Mouse (Mus musculus): Measurements from ENCODE around the gene Spag5. TPM values are rescaled to one million over a fixed set of nuclear protein-coding genes. Genes with fewer than 3 reads are reported as not detected.

Gene Spag5
- polyA plus RNA-seq, 1 experiment, result 46.1 TPM

DNA sequence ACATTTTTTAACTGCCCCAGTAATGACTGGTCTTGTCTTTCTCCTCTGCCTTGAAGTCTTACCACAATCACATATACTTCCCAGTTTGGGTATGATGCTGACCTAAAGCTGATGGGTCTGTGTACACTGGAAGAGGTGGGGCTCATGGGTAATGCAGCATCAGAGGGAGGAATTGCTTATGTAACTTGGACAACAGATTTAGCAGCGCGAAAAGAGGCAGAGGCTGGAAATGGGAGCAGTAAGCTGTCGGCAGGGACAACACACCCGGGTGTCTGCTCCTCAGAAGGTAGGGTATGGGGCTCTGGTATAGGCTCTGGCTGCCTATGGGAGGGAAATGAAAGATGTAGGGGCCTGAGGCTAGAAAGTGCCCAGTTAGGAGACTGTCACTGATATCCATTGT, 10.7 kb upstream of the Spag5 start, which contains the start of gene BC030499:
Gene BC030499, plus strand, starts transcription at position 188 of the 400 bp plus-strand sequence.
- Histone ChIP-seq H3K27me3 (ENCODE audit: control insufficient read depth, insufficient read depth, low read length) (no peaks in the 10 kb centered on the region), H3K4me3 (ENCODE audit: control insufficient read depth, insufficient read depth, low read length) (no peak within 1 kb of the TSS), H3K4me1 (replicated peaks; ENCODE audit: control insufficient read depth, insufficient read depth, low read length) (no peaks in the 10 kb centered on the region), H3K27ac (ENCODE audit: control insufficient read depth, insufficient read depth, low read length) (no peak within 1 kb of the TSS), H3K36me3 (ENCODE audit: control insufficient read depth, insufficient read depth, low read length) (peaks cover 60% of the 10 kb centered on the region)
- no peak for DNase-seq
- 93% methylated on average over 4 of the region's 4 CpGs for WGBS
- TF ChIP-seq CTCF (IDR thresholded peaks at IDR 0.05; ENCODE audit: borderline replicate concordance, control insufficient read depth, extremely low read depth, insufficient read depth, low read length, poor library complexity) (no peak), POLR2A (IDR thresholded peaks at IDR 0.05; ENCODE audit: control insufficient read depth, extremely low read depth, insufficient read depth, low read length, poor library complexity) (no peak)

DNA sequence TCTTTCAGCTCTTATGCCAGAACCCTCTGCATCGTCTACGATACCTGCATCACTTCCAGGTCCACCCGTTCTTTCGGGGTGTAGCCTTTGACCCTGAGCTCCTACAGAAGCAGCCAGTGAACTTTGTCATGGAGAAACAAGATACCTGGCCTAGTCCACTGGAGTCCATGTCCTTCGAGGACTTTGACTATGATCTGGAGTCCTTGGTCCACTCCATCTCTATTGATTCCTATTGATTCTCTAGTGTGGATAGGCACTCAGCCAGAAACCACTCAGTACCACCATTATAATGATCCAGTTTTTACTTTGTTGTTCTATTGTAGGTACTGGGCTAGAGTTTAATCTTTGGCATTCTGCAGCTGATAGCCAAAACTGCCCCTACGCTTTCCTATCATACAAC, 6.7 kb upstream of the Spag5 start:
- Histone ChIP-seq H3K4me1 (replicated peaks; ENCODE audit: control insufficient read depth, insufficient read depth, low read length) (no peaks in the 10 kb centered on the region), H3K36me3 (ENCODE audit: control insufficient read depth, insufficient read depth, low read length) (peaks cover 21% of the 10 kb centered on the region), H3K27ac (ENCODE audit: control insufficient read depth, insufficient read depth, low read length) (no peak overlapping the region), H3K27me3 (ENCODE audit: control insufficient read depth, insufficient read depth, low read length) (no peaks in the 10 kb centered on the region), H3K4me3 (ENCODE audit: control insufficient read depth, insufficient read depth, low read length) (no peak overlapping the region)
- TF ChIP-seq POLR2A (IDR thresholded peaks at IDR 0.05; ENCODE audit: control insufficient read depth, extremely low read depth, insufficient read depth, low read length, poor library complexity) (no peak), CTCF (IDR thresholded peaks at IDR 0.05; ENCODE audit: borderline replicate concordance, control insufficient read depth, extremely low read depth, insufficient read depth, low read length, poor library complexity) (no peak)
- no peak for DNase-seq
- WGBS, result 98% methylated on average over 6 of the region's 6 CpGs

DNA sequence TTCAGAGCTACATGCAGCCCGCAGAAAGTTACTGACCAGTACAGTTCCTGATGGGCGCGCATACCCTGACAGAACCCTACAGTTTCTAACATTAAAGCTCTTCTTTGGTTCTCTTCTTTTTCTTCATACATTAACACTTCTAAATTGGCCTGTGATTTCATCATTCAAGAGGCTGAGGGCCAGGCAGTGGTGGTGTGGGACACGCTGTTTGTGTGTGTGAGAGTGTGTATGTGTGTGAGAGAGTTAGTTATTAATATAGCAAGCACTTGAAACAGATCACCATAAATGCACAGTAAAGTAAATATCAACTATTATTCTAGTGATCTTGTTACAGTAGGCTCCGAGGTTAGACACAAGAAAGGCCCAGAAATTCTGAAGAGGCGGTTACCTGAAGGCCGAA, 412 bp upstream of the Spag5 start:
- Histone ChIP-seq H3K27me3 (ENCODE audit: control insufficient read depth, insufficient read depth, low read length) (no peaks in the 10 kb centered on the region), H3K27ac (ENCODE audit: control insufficient read depth, insufficient read depth, low read length) (no peak overlapping the region), H3K36me3 (ENCODE audit: control insufficient read depth, insufficient read depth, low read length) (peaks cover 10% of the 10 kb centered on the region; the same call in 1 of the 2 replicates), H3K4me1 (replicated peaks; ENCODE audit: control insufficient read depth, insufficient read depth, low read length) (peaks cover 6% of the 10 kb centered on the region), H3K4me3 (ENCODE audit: control insufficient read depth, insufficient read depth, low read length) (peak overlapping the region; percentile 34)
- WGBS, result 68% methylated on average over 7 of the region's 7 CpGs
- DNase-seq, result no peak
- TF ChIP-seq CTCF (IDR thresholded peaks at IDR 0.05; ENCODE audit: borderline replicate concordance, control insufficient read depth, extremely low read depth, insufficient read depth, low read length, poor library complexity) (no peak), POLR2A (IDR thresholded peaks at IDR 0.05; ENCODE audit: control insufficient read depth, extremely low read depth, insufficient read depth, low read length, poor library complexity) (no peak)

DNA sequence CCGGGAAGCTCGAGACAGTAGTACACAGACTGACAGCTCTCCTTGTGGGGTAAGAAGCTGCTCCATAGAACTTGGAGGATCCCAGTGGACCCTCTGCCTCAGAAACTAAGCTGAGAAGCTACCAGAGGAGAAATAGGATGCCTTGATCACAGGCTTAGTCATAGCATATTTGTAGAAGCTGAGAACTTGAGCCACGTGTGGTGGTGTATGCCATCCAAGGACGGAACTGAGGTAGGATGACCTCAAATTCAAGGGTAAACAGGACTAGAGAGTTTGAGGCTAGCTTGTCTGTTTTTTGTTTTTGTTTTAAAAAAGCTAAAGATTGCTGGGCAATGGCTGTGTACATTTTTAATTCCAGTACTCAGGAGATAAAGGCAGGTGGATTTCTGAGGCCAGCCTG, 3.9 kb downstream of the Spag5 start:
- Histone ChIP-seq H3K27ac (ENCODE audit: control insufficient read depth, insufficient read depth, low read length) (no peak overlapping the region), H3K4me3 (ENCODE audit: control insufficient read depth, insufficient read depth, low read length) (no peak overlapping the region), H3K36me3 (ENCODE audit: control insufficient read depth, insufficient read depth, low read length) (peaks cover 30% of the 10 kb centered on the region; the same call in 1 of the 2 replicates), H3K4me1 (replicated peaks; ENCODE audit: control insufficient read depth, insufficient read depth, low read length) (peaks cover 6% of the 10 kb centered on the region), H3K27me3 (ENCODE audit: control insufficient read depth, insufficient read depth, low read length) (no peaks in the 10 kb centered on the region)
- WGBS, result 96% methylated on average over 4 of the region's 4 CpGs
- DNase-seq, result no peak
- TF ChIP-seq CTCF (IDR thresholded peaks at IDR 0.05; ENCODE audit: borderline replicate concordance, control insufficient read depth, extremely low read depth, insufficient read depth, low read length, poor library complexity) (no peak), POLR2A (IDR thresholded peaks at IDR 0.05; ENCODE audit: control insufficient read depth, extremely low read depth, insufficient read depth, low read length, poor library complexity) (no peak)

DNA sequence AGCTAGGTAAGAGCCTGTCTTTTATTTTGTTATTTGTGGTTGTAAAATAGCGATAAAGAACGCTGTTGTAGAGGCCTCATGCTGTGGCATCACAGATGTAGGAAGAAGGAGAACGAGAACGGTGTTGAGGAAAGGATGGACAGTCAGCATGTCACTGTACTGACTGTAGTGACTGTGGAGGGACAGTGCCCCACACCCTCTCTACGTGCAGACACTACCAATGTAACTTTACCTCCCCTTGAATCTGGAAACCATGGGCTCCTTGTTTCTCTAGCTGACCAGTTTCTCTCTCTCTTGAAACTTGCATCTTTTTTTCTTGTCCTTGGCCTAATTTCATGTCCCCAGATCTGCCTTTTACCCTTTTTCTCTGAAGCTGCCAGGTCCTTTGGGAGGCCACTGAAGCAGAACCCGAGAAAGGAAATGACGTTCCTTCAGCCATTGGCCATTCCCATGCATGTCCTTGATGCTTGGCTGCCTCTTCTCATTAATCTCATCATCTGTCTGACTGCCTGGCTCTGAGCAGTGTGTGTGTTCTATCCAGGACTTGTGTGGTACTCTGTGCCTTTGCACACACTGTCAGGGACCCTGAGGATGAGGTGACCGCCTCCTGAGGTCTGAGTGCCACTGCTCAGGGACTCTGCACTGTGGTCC, 9.7 kb downstream of the Spag5 start:
- 91% methylated on average over 8 of the region's 8 CpGs for WGBS
- no peak overlapping the region for H3K27ac ChIP-seq (ENCODE audit: control insufficient read depth, insufficient read depth, low read length)
- DNase-seq, result no peak
- H3K4me1 ChIP-seq (replicated peaks; ENCODE audit: control insufficient read depth, insufficient read depth, low read length), result no peaks in the 10 kb centered on the region
- no peak overlapping the region for H3K4me3 ChIP-seq (ENCODE audit: control insufficient read depth, insufficient read depth, low read length)
- no peaks in the 10 kb centered on the region for H3K27me3 ChIP-seq (ENCODE audit: control insufficient read depth, insufficient read depth, low read length)
- H3K36me3 ChIP-seq (ENCODE audit: control insufficient read depth, insufficient read depth, low read length), result peaks cover 48% of the 10 kb centered on the region
- TF ChIP-seq CTCF (IDR thresholded peaks at IDR 0.05; ENCODE audit: borderline replicate concordance, control insufficient read depth, extremely low read depth, insufficient read depth, low read length, poor library complexity) (no peak), POLR2A (IDR thresholded peaks at IDR 0.05; ENCODE audit: control insufficient read depth, extremely low read depth, insufficient read depth, low read length, poor library complexity) (no peak)

DNA sequence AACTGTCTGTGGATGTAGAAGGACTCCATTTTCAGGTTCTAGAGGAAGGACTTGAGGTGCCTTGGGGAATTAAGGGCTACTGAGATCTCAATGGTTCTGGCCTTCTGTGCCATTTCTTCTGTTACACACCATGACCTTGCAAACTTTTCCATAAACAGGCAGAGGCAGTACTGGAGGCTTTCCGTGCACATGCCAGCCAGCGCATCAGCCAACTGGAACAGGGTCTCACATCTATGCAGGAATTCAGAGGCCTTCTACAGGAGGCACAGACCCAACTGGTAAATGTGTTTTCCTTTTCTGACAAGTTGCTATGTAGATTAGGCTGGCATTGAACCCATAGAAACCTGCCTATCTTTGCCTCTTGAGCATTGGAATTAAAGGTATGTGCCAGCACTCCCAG, 12.3 kb downstream of the Spag5 start:
- Histone ChIP-seq H3K4me1 (replicated peaks; ENCODE audit: control insufficient read depth, insufficient read depth, low read length) (no peaks in the 10 kb centered on the region), H3K4me3 (ENCODE audit: control insufficient read depth, insufficient read depth, low read length) (no peak overlapping the region), H3K27me3 (ENCODE audit: control insufficient read depth, insufficient read depth, low read length) (no peaks in the 10 kb centered on the region), H3K27ac (ENCODE audit: control insufficient read depth, insufficient read depth, low read length) (no peak overlapping the region), H3K36me3 (ENCODE audit: control insufficient read depth, insufficient read depth, low read length) (peaks cover 60% of the 10 kb centered on the region)
- DNase-seq, result no peak
- TF ChIP-seq CTCF (IDR thresholded peaks at IDR 0.05; ENCODE audit: borderline replicate concordance, control insufficient read depth, extremely low read depth, insufficient read depth, low read length, poor library complexity) (no peak), POLR2A (IDR thresholded peaks at IDR 0.05; ENCODE audit: control insufficient read depth, extremely low read depth, insufficient read depth, low read length, poor library complexity) (no peak)
- WGBS, result 98% methylated on average over 2 of the region's 2 CpGs
